Mouse (Mus musculus): ENCODE results near the gene Spred2.

DNA sequence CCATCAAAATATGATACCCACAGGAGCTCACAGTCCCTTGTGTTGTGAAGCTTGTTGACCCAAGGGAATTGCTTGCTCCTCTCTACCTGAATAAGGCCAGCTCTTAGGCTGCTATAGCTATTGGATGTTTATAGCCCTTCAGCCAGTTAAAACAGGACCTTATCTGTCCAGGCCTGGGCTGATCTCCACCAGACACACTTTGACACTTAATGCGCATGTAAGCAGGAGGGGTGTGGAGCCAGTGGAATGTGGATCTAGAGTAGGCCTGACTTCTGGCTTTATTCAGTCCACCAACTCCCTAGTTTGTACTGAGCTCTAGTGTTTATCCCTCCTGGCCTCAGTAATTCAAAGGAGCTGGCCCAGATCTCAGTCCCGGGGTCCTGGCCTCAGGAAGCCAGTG lies 42.1 kb downstream of the Spred2 start:
- TF ChIP-seq CTCF (IDR thresholded peaks at IDR 0.05; ENCODE audit: low read depth) (no peak), EP300 (optimal IDR thresholded peaks at IDR 0.05) (no peak)

Measured in stomach, postnatal 0 days (tissue).